Mouse (Mus musculus) liver, postnatal 0 days (tissue): Measurements from ENCODE around the gene Rabgap1l.

Source experiments
- CTCF ChIP-seq: sonication (generic); IDR thresholded peaks from 2 replicates; pipeline ENCODE4 v1.5.1; 2016; ENCODE audit warnings: antibody characterized with exemption, low read depth
- EP300 ChIP-seq: IDR thresholded peaks from 2 replicates; pipeline ENCODE4 v1.6.1; 2016; ENCODE audit warnings: antibody characterized with exemption, low read depth, mild to moderate bottlenecking

- TF ChIP-seq EP300 (no peak), CTCF (peak; percentile 67)
Observed at GRCm38 (mm10) chr1:160561381-160561780, 231.6 kb downstream of the Rabgap1l start.
